In the genomic region with DNA sequence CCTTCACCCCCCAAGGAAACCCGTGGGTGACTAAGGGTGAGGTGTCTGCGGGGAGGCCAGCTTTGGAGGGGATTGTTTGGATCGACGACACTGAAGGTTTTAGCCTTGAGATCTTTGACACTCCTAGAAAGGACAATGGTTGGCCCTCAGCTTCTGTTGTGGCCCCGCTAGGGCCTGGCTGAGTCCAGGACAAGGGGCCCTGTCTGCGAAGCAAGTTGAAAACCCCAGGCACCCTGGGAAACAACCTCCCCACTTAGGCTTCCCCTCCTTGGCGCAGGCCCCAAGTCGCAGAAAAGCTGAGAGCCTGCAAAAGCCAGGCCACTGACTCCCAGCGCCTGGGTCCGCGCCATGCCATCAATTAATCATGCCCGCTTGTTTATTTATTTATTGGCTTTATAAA, we compare ENCODE assay signal across 8 mouse cellular contexts. TPM values are rescaled to one million over a fixed set of nuclear protein-coding genes. Genes with fewer than 3 reads are reported as not detected.
A peak's percentile ranks its signal among the peaks of the same experiment; 100 is the strongest.
DNase-seq lines count a peak whose midpoint lies in the region; ATAC-seq and TF ChIP-seq lines count a peak whose summit lies in the region.

Gene Atp2b2, minus strand, starts transcription at position 282 of the 400 bp plus-strand sequence.

- no peak within 1 kb of the TSS for H3K9ac ChIP-seq in heart, adult 2 months (ENCODE audit: low read depth, low read length)
- peak within 1 kb of the TSS; percentile 63 for H3K9ac ChIP-seq in ES-Bruce4 (ENCODE audit: low read depth, poor library complexity, severe bottlenecking)
- peak within 1 kb of the TSS; percentile 72 for H3K9ac ChIP-seq in neural tube, embryonic 14.5 days (replicated peaks; ENCODE audit: low read depth, low read length)

- no peaks in the 10 kb centered on the region for H3K4me1 ChIP-seq in heart, adult 2 months (ENCODE audit: control insufficient read depth, insufficient read depth, low read length)
- no peaks in the 10 kb centered on the region for H3K4me1 ChIP-seq in ES-Bruce4 (ENCODE audit: control insufficient read depth, insufficient read depth, low read length)
- H3K4me1 ChIP-seq in embryonic facial prominence, embryonic 10.5 days = peaks cover 12% of the 10 kb centered on the region
- H3K4me1 ChIP-seq in neural tube, embryonic 14.5 days (ENCODE audit: control insufficient read depth, insufficient read depth, low read length) = no peaks in the 10 kb centered on the region

- 31% methylated on average over 12 of the region's 12 CpGs for WGBS in heart, adult 2 months
- WGBS in embryonic facial prominence, embryonic 10.5 days = 28% methylated on average over 12 of the region's 12 CpGs
- 14% methylated on average over 12 of the region's 12 CpGs for WGBS in neural tube, embryonic 14.5 days

- H3K4me3 ChIP-seq in heart, adult 2 months = peak within 1 kb of the TSS; percentile 32; the same call in 1 of the 2 replicates
- H3K4me3 ChIP-seq in ES-Bruce4 (ENCODE audit: low read depth, low read length) = peak within 1 kb of the TSS; percentile 47
- H3K4me3 ChIP-seq in embryonic facial prominence, embryonic 10.5 days = peak within 1 kb of the TSS; percentile 65
- peak within 1 kb of the TSS; percentile 57 for H3K4me3 ChIP-seq in neural tube, embryonic 14.5 days (ENCODE audit: low read depth, low read length)

- intact Hi-C loops in heart, adult 2 months (cut with DNase I) = no loop called here
- intact Hi-C loops in heart, postnatal 25 days (cut with DNase I) = no loop called here

- TF ChIP-seq POLR2A in heart, adult 2 months (IDR thresholded peaks at IDR 0.05; ENCODE audit: insufficient read depth, low read depth, low read length) = no peak
- no peak for TF ChIP-seq POLR2A in ES-Bruce4 (IDR thresholded peaks at IDR 0.05; ENCODE audit: insufficient read depth, low read length)

- no peaks in the 10 kb centered on the region for H3K9me3 ChIP-seq in ES-Bruce4 (replicated peaks; ENCODE audit: control insufficient read depth, insufficient read depth, low read length, poor library complexity, severe bottlenecking)
- H3K9me3 ChIP-seq in embryonic facial prominence, embryonic 10.5 days = no peaks in the 10 kb centered on the region
- no peaks in the 10 kb centered on the region for H3K9me3 ChIP-seq in neural tube, embryonic 14.5 days (ENCODE audit: control insufficient read depth, low read length)

- no peak for ATAC-seq in neural tube, embryonic 14.5 days (ENCODE audit: low read depth)
- no peak for ATAC-seq in CD4-positive, CD25-positive, alpha-beta regulatory T cell, adult 4 months

- H3K36me3 ChIP-seq in heart, adult 2 months (ENCODE audit: control insufficient read depth, insufficient read depth, low read length) = no peaks in the 10 kb centered on the region
- no peaks in the 10 kb centered on the region for H3K36me3 ChIP-seq in ES-Bruce4 (ENCODE audit: control insufficient read depth, insufficient read depth, low read length, poor library complexity, severe bottlenecking)
- H3K36me3 ChIP-seq in embryonic facial prominence, embryonic 10.5 days (replicated peaks) = no peaks in the 10 kb centered on the region
- H3K36me3 ChIP-seq in neural tube, embryonic 14.5 days (ENCODE audit: control insufficient read depth, insufficient read depth, low read length) = no peaks in the 10 kb centered on the region

- DNase-seq in heart, adult 2 months = no peak
- DNase-seq in heart, postnatal 25 days (ENCODE audit: low spot score) = no peak
- DNase-seq in embryonic facial prominence, embryonic 10.5 days (ENCODE audit: low spot score) = peak; percentile 13
- no peak for DNase-seq in layer of hippocampus, postnatal 25 days (ENCODE audit: extremely low spot score in 1 of 2, low spot score in 1 of 2)
- DNase-seq in ovary, adult 18-20 months (ENCODE audit: low spot score) = no peak

- peaks cover 3% of the 10 kb centered on the region for H3K27me3 ChIP-seq in heart, adult 2 months (ENCODE audit: control insufficient read depth, insufficient read depth, low read length)
- H3K27me3 ChIP-seq in ES-Bruce4 (ENCODE audit: control insufficient read depth, insufficient read depth, low read length, poor library complexity, severe bottlenecking) = peaks cover 7% of the 10 kb centered on the region; the same call in 1 of the 2 replicates
- H3K27me3 ChIP-seq in embryonic facial prominence, embryonic 10.5 days (replicated peaks; ENCODE audit: low read depth, poor library complexity, severe bottlenecking) = peaks cover 81% of the 10 kb centered on the region
- H3K27me3 ChIP-seq in neural tube, embryonic 14.5 days (ENCODE audit: control insufficient read depth, insufficient read depth, low read length) = peaks cover 23% of the 10 kb centered on the region

- peak within 1 kb of the TSS; percentile 97 for H3K4me2 ChIP-seq in neural tube, embryonic 14.5 days (ENCODE audit: low read depth, low read length)

- TF ChIP-seq EP300 in heart, adult 2 months (IDR thresholded peaks at IDR 0.05; ENCODE audit: insufficient read depth, low read depth, low read length) = no peak
- no peak for TF ChIP-seq EP300 in ES-Bruce4 (IDR thresholded peaks at IDR 0.05; ENCODE audit: insufficient read depth, low read depth, low read length)

- TF ChIP-seq CTCF in heart, adult 2 months (IDR thresholded peaks at IDR 0.05) = no peak
- TF ChIP-seq CTCF in ES-Bruce4 (IDR thresholded peaks at IDR 0.05; ENCODE audit: low read depth, low read length) = no peak

- H3K79me2 ChIP-seq in heart, adult 2 months (replicated peaks; ENCODE audit: control insufficient read depth, insufficient read depth, low read length) = no peaks in the 10 kb centered on the region

- no peak within 1 kb of the TSS for H3K27ac ChIP-seq in heart, adult 2 months
- H3K27ac ChIP-seq in ES-Bruce4 (ENCODE audit: insufficient read depth, low read length) = no peak within 1 kb of the TSS
- H3K27ac ChIP-seq in embryonic facial prominence, embryonic 10.5 days (replicated peaks) = no peak within 1 kb of the TSS; the same call in 1 of the 2 replicates
- H3K27ac ChIP-seq in neural tube, embryonic 14.5 days (ENCODE audit: low read depth, low read length) = no peak within 1 kb of the TSS

RNA-seq across cellular contexts. Expression of gene Atp2b2, which starts in this region (rescaled TPM):
- 1 to 10 TPM in 1 of 2 experiments, under 1 TPM in 1; 0.84 to 1.1 TPM for total RNA-seq in heart, adult 2 months (2021)
- 0.47 and 0.64 TPM in 2 replicates for polyA plus RNA-seq in heart, adult 2 months (2012; rRNA removed)
- total RNA-seq in heart, postnatal 25 days (2021) = 1 to 10 TPM; 1.1 TPM
- polyA plus RNA-seq in ES-Bruce4 (2011; ENCODE audit: insufficient read depth, insufficient read length, low read depth, missing spikeins) = 0.15 and 0.42 TPM in 2 replicates
- 0.92 and 1.1 TPM in 2 replicates for polyA plus RNA-seq in embryonic facial prominence, embryonic 10.5 days (2016; fragmentation: Nextera tagmentation; extraction: Ambion mirVana)
- total RNA-seq in layer of hippocampus, postnatal 25 days (2021) = 100 to 1,000 TPM; 313 to 346 TPM
- 35.2 and 38.6 TPM in 2 replicates for polyA plus RNA-seq in neural tube, embryonic 14.5 days (2014; fragmentation: Nextera tagmentation; extraction: Ambion mirVana)
- polyA plus RNA-seq in CD4-positive, CD25-positive, alpha-beta regulatory T cell, adult 4 months (2017; shearing (Covaris generic)) = under 1 TPM in 1 of 2 experiments, not detected in 1; 0.14 TPM

Comparison
In these comparisons a context has a peak if more than half of its experiments do, and no peak if none do; other contexts are left out.
1. RNA of gene Atp2b2 (total RNA-seq): 313 to 346 TPM in layer of hippocampus, postnatal 25 days; 0.84 to 1.1 TPM in heart, adult 2 months and 1.1 TPM in heart, postnatal 25 days; every median in the first group is over 100 times any median in the second.
2. RNA of gene Atp2b2 (polyA plus RNA-seq): 35.2 to 38.6 TPM in neural tube, embryonic 14.5 days; 0.92 to 1.1 TPM in embryonic facial prominence, embryonic 10.5 days, 0.47 to 0.64 TPM in heart, adult 2 months, 0.15 to 0.42 TPM in ES-Bruce4 and 0.14 TPM in CD4-positive, CD25-positive, alpha-beta regulatory T cell, adult 4 months; every median in the first group is over 10 times any median in the second.
3. Peak in every context shown above with its lines, with median percentiles within 50 percentile points of each other: H3K4me3 ChIP-seq.